Mouse (Mus musculus) liver, embryonic 13.5 days (tissue): ENCODE data around the gene Amhr2. TPM values are rescaled to one million over a fixed set of nuclear protein-coding genes. Genes with fewer than 3 reads are reported as not detected.

ENCODE experiments used
- ATAC-seq: fragments of 200-750 bp; cut with Nextera tagmentation; 2 replicates; pipeline ENCODE4 v1.8.0; 2017; ENCODE audit warnings: low read depth, mild to moderate bottlenecking, moderate number of reproducible peaks, moderate library complexity
- DNase-seq: peaks from one replicate; pipeline ENCODE4 v3.0.0; 2022
- H3K27ac ChIP-seq: fragments of 300-500 bp; sonication (generic); 2 replicates; pipeline ENCODE4 v1.5.1; 2015; ENCODE audit warnings: moderate library complexity, mild to moderate bottlenecking, inconsistent platforms
- H3K27me3 ChIP-seq: fragments of 300-500 bp; sonication (generic); 2 replicates; pipeline ENCODE4 v1.6.1; 2015; ENCODE audit warnings: mild to moderate bottlenecking, inconsistent platforms
- H3K36me3 ChIP-seq: fragments of 300-500 bp; sonication (generic); 2 replicates; pipeline ENCODE4 v1.6.1; 2015; ENCODE audit warnings: mild to moderate bottlenecking, inconsistent platforms
- H3K4me1 ChIP-seq: fragments of 300-500 bp; sonication (generic); replicated peaks from 2 replicates; pipeline ENCODE4 v1.6.1; 2015; ENCODE audit warnings: inconsistent platforms
- H3K4me2 ChIP-seq: fragments of 300-500 bp; sonication (generic); 2 replicates; pipeline ENCODE4 v1.6.1; 2015; ENCODE audit warnings: inconsistent platforms, mild to moderate bottlenecking, moderate library complexity
- H3K4me3 ChIP-seq: fragments of 300-500 bp; sonication (generic); replicated peaks from 2 replicates; pipeline ENCODE4 v1.5.1; 2015; ENCODE audit warnings: mild to moderate bottlenecking, inconsistent platforms
- H3K9ac ChIP-seq: fragments of 300-500 bp; sonication (generic); 2 replicates; pipeline ENCODE4 v1.6.1; 2015; ENCODE audit warnings: mild to moderate bottlenecking, inconsistent platforms
- H3K9me3 ChIP-seq: fragments of 300-500 bp; sonication (generic); replicated peaks from 2 replicates; pipeline ENCODE4 v1.6.1; 2016; ENCODE audit warnings: inconsistent platforms
- WGBS: fragments of 180-500 bp; shearing (Covaris S2); methylation state at CpG from one replicate; pipeline ENCODE4 v1.1.7; 2015; ENCODE audit not compliant: insufficient replicate concordance; 5-methylcytosine and 5-hydroxymethylcytosine counted together
- polyA plus RNA-seq: library from polyadenylated mRNA; unstranded; fragments of >200 nt; fragmentation: Nextera tagmentation; extraction: Ambion mirVana; gene quantifications from 2 replicates; pipeline ENCODE4 v1.2.1, GENCODE M21; 2015

Amhr2 gene
- polyA plus RNA-seq, 1 experiment from 2014 or later, result 0.14 TPM

DNA sequence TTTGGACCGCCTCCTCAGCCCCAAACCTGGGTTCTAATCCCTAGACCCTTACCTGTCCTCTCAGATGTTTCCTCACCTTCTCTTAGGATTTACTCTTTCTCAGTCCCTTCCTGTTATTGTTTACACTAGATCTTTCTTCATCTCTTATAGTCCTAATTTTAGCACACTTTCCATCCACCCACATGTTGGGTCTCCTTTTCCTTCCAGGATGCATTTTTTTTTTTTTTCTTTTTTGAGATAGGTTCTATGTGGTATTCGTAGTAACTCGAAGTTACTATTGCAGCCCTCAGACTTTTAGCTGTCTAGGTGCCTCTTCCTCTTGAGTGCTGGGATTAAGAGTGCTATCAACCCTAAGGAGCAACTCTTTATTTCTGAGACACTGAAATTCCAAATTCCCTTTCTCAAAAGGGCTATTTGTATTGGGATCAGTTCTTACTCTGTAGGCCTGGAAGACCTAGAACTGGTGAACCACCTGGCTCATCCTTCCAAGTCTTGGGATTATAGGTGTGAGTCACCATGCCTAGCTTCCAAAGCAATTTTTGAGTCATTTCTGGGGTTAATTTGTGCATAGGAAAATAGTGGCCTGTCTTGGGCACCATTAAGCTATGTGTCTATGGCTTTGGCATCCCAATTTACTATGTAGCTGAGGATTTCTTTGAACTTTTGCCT, 38.1 kb upstream of the Amhr2 start:
- Histone ChIP-seq H3K4me3 (peak overlapping the region; percentile 86), H3K36me3 (peaks cover 45% of the 10 kb centered on the region), H3K9ac (peak overlapping the region; percentile 90), H3K9me3 (no peaks in the 10 kb centered on the region), H3K27ac (peak overlapping the region; percentile 95), H3K4me2 (peak overlapping the region; percentile 65), H3K4me1 (peaks cover 64% of the 10 kb centered on the region), H3K27me3 (no peaks in the 10 kb centered on the region)
- ATAC-seq, result no peak
- DNase-seq, result no peak
- 4% methylated on average over 3 of the region's 3 CpGs for WGBS

DNA sequence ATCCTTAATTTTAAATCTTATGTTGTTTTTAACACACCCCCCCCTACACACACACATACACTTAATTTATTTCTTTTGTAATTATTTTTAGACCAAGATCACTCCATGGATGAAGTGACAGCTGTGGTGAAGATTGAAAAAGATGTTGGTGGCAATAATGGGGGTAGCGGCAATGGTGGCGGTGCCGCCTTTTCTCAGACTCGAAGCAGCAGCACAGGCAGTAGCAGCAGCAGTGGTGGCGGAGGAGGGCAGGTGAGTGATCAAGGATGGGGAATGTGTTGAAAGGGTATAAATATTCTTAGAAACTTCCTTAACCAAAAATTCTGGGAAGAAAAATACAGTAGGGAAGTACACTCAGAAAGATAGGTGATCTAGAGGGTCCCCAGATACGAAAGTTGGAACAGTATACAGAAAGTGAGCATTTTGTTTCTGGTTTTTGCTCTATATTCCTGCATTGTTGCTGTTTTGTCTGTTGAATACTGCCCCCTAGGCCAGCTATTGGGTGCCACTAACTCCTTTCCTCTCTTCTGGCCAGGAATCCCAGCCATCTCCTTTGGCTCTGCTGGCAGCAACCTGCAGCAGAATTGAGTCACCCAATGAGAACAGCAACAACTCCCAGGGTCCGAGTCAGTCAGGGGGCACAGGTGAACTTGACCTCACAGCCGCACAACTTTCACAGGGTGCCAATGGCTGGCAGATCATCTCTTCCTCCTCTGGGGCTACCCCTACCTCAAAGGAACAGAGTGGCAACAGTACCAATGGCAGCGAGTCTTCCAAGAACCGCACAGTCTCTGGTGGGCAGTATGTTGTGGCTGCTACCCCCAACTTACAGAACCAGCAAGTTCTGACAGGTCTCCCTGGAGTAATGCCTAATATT, 37.2 kb upstream of the Amhr2 start:
- Histone ChIP-seq H3K4me2 (peak overlapping the region; percentile 65), H3K27me3 (no peaks in the 10 kb centered on the region), H3K4me3 (peak overlapping the region; percentile 86; the same call in 1 of the 2 replicates), H3K27ac (peak overlapping the region; percentile 10; the same call in 1 of the 2 replicates), H3K9me3 (no peaks in the 10 kb centered on the region), H3K9ac (peak overlapping the region; percentile 90; the same call in 1 of the 2 replicates), H3K36me3 (peaks cover 54% of the 10 kb centered on the region), H3K4me1 (peaks cover 65% of the 10 kb centered on the region)
- ATAC-seq (no peak), DNase-seq (no peak)
- 92% methylated on average over 10 of the region's 10 CpGs for WGBS

DNA sequence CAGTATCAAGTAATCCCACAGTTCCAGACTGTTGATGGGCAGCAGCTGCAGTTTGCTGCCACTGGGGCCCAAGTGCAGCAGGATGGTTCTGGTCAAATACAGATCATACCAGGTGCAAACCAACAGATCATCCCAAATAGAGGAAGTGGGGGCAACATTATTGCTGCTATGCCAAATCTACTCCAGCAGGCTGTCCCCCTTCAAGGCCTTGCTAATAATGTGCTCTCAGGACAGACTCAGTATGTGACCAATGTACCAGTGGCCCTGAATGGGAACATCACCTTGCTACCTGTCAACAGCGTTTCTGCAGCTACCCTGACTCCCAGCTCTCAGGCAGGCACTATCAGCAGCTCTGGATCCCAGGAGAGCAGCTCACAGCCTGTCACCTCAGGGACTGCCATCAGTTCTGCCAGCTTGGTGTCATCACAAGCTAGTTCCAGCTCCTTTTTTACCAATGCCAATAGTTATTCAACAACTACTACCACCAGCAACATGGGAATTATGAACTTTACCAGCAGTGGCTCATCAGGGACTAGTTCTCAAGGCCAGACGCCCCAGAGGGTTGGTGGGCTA, 36.5 kb upstream of the Amhr2 start:
- ATAC-seq (no peak), DNase-seq (no peak)
- H3K4me3 ChIP-seq, result no peak overlapping the region
- no peaks in the 10 kb centered on the region for H3K9me3 ChIP-seq
- peak overlapping the region; percentile 35 for H3K9ac ChIP-seq
- WGBS, result 72% methylated on average over 2 of the region's 2 CpGs
- H3K36me3 ChIP-seq, result peaks cover 60% of the 10 kb centered on the region
- H3K27me3 ChIP-seq, result no peaks in the 10 kb centered on the region
- peak overlapping the region; percentile 38 for H3K4me2 ChIP-seq
- peak overlapping the region; percentile 48; the same call in 1 of the 2 replicates for H3K27ac ChIP-seq
- peaks cover 68% of the 10 kb centered on the region for H3K4me1 ChIP-seq

DNA sequence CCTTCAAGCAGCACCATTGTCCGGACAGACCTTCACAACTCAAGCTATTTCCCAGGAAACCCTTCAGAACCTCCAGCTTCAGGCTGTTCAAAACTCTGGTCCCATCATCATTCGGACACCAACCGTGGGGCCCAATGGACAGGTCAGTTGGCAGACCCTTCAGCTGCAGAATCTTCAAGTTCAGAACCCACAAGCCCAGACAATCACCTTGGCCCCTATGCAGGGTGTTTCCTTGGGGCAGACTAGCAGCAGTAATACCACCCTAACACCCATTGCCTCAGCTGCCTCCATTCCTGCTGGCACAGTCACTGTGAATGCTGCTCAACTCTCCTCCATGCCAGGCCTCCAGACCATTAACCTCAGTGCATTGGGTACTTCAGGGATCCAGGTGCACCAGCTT, 35.9 kb upstream of the Amhr2 start:
- peak overlapping the region; percentile 48 for H3K27ac ChIP-seq
- H3K4me3 ChIP-seq, result peak overlapping the region; percentile 20; the same call in 1 of the 2 replicates
- ATAC-seq (no peak), DNase-seq (no peak)
- H3K4me1 ChIP-seq, result peaks cover 64% of the 10 kb centered on the region
- H3K36me3 ChIP-seq, result peaks cover 65% of the 10 kb centered on the region
- H3K9me3 ChIP-seq, result no peaks in the 10 kb centered on the region
- peak overlapping the region; percentile 38 for H3K4me2 ChIP-seq
- no peaks in the 10 kb centered on the region for H3K27me3 ChIP-seq
- peak overlapping the region; percentile 35 for H3K9ac ChIP-seq
- 91% methylated on average over 3 of the region's 3 CpGs for WGBS

DNA sequence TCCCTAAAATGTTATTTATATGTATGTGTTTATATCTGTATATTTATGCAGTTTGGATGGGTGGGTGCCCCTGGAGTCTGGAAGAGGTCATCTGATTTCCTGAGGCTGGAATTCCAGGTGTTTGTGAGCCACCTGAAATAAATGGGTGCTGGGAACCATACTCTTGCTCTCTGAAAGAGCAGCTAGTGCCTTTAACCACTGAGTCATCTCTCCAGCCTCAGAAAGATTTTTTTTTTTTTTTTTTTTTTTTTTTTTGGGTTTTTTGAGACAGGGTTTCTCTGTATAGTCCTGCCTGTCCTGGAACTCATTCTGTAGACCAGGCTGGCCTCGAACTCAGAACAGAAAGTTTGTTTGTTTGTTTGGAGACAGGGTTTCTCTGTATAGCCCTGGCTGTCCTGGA, 34.1 kb upstream of the Amhr2 start:
- Histone ChIP-seq H3K4me3 (0 out of 2 replicates have a peak overlapping the region, but pooled peaks have one; percentile 20), H3K4me2 (peak overlapping the region; percentile 38), H3K27ac (no peak overlapping the region), H3K9ac (0 out of 2 replicates have a peak overlapping the region, but pooled peaks have one; percentile 4), H3K36me3 (peaks cover 71% of the 10 kb centered on the region), H3K27me3 (no peaks in the 10 kb centered on the region), H3K9me3 (no peaks in the 10 kb centered on the region), H3K4me1 (peaks cover 58% of the 10 kb centered on the region)
- ATAC-seq, result no peak
- 89% methylated on average over 1 of the region's 1 CpGs for WGBS
- DNase-seq, result no peak

GRCm38 (mm10) chr15:102413687-102414086, 31.5 kb upstream of the Amhr2 start:
- Histone ChIP-seq H3K4me1 (peaks cover 40% of the 10 kb centered on the region), H3K27ac (no peak overlapping the region), H3K4me3 (no peak overlapping the region), H3K27me3 (no peaks in the 10 kb centered on the region), H3K36me3 (peaks cover 74% of the 10 kb centered on the region), H3K9me3 (no peaks in the 10 kb centered on the region), H3K9ac (no peak overlapping the region), H3K4me2 (no peak overlapping the region)
- ATAC-seq (no peak), DNase-seq (no peak)

DNA sequence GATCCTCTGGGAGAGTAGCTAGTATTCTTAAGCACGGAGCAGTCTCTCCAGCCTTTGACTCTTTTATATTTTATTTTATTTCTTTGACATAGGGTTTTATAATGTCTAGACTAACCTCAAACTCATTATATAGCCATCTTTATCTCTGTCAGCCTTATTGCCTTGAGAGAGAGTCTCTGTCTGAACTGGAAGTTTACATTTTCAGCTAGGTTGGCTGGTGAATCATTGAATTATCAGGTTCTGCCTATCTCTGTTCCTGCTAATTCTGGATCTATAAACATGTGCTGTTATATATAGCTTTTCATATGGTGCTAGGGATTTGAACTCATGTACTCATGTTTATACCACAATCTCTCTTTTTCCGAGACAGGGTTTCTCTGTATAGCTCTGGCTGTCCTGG, 27.6 kb upstream of the Amhr2 start:
- H3K27me3 ChIP-seq, result no peaks in the 10 kb centered on the region
- ATAC-seq (no peak), DNase-seq (no peak)
- H3K9ac ChIP-seq, result no peak overlapping the region
- peaks cover 52% of the 10 kb centered on the region for H3K36me3 ChIP-seq
- WGBS, result 89% methylated on average over 2 of the region's 2 CpGs
- no peak overlapping the region for H3K27ac ChIP-seq
- no peaks in the 10 kb centered on the region for H3K9me3 ChIP-seq
- no peak overlapping the region for H3K4me3 ChIP-seq
- H3K4me1 ChIP-seq, result peaks cover 8% of the 10 kb centered on the region
- no peak overlapping the region for H3K4me2 ChIP-seq

GRCm38 (mm10) chr15:102420986-102421385, 24.2 kb upstream of the Amhr2 start:
- ATAC-seq, result no peak
- no peak for DNase-seq
- H3K4me1 ChIP-seq, result 0 out of 2 replicates have a peak, but pooled peaks cover 4% of the 10 kb centered on the region
- no peak overlapping the region for H3K27ac ChIP-seq
- H3K4me2 ChIP-seq, result no peak overlapping the region
- no peaks in the 10 kb centered on the region for H3K27me3 ChIP-seq
- 33% methylated on average over 1 of the region's 1 CpGs for WGBS
- H3K36me3 ChIP-seq, result peaks cover 61% of the 10 kb centered on the region
- H3K9ac ChIP-seq, result no peak overlapping the region
- H3K9me3 ChIP-seq, result no peaks in the 10 kb centered on the region
- H3K4me3 ChIP-seq, result no peak overlapping the region

DNA sequence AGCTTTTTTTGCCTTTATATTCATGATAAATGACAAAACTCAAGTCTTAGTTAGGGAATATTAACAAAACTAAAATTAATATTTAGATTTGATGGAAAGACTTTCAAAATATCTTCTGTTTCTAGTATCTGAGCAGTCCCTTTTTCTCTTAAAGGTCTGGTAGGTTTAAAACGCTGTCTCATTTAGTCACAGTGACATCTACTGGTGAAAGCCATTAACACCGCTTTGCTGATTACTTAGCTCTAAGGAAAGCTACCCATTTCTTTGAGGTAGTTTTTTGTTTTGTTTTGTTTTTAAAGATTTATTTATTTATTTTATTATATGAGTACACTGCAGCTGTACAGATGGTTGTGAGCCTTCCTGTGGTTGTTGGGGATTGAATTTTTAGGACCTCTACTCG, 23.7 kb upstream of the Amhr2 start:
- no peak overlapping the region for H3K9ac ChIP-seq
- 0 out of 2 replicates have a peak, but pooled peaks cover 4% of the 10 kb centered on the region for H3K4me1 ChIP-seq
- H3K36me3 ChIP-seq, result peaks cover 63% of the 10 kb centered on the region
- DNase-seq (no peak), ATAC-seq (no peak)
- H3K27me3 ChIP-seq, result no peaks in the 10 kb centered on the region
- H3K9me3 ChIP-seq, result no peaks in the 10 kb centered on the region
- no peak overlapping the region for H3K4me3 ChIP-seq
- no peak overlapping the region for H3K27ac ChIP-seq
- WGBS, result 60% methylated on average over 3 of the region's 3 CpGs
- no peak overlapping the region for H3K4me2 ChIP-seq

DNA sequence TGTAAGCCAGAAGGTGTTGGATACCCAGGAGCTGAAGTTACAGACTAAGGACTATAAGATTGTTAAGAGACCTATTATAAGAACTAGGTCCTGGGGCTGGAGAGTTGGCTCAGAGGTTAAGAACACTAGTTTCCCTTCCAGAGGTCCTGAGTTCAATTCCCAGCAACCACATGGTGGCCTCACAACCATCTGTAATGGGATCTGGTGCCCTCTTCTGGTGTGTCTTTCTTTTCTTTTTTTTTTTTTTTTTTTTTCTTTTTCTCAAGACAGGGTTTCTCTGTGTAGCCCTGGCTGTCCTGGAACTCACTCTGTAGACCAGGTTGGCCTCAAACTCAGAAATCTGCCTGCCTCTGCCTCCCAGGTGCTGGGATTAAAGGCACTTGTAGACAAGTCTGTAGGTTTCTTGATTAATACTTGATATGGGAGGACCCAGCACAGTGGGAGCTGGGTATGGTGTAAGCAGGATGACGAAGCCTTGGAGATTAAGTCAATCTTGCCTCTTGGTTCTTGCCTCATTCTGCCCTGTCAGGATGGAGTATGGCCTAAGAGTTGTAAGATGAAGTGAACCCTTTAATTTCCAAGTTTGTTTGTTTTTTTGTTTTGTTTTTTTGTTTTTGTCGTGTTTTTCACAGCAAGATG, 21.4 kb upstream of the Amhr2 start:
- H3K4me1 ChIP-seq, result 0 out of 2 replicates have a peak, but pooled peaks cover 4% of the 10 kb centered on the region
- H3K9me3 ChIP-seq, result no peaks in the 10 kb centered on the region
- H3K36me3 ChIP-seq, result peaks cover 72% of the 10 kb centered on the region
- no peak overlapping the region for H3K9ac ChIP-seq
- no peak overlapping the region for H3K27ac ChIP-seq
- no peak overlapping the region for H3K4me2 ChIP-seq
- ATAC-seq, result no peak
- WGBS, result 79% methylated on average over 2 of the region's 2 CpGs
- no peak for DNase-seq
- no peak overlapping the region for H3K4me3 ChIP-seq
- no peaks in the 10 kb centered on the region for H3K27me3 ChIP-seq

GRCm38 (mm10) chr15:102424657-102425056, 20.5 kb upstream of the Amhr2 start:
- H3K27me3 ChIP-seq, result no peaks in the 10 kb centered on the region
- H3K9me3 ChIP-seq, result no peaks in the 10 kb centered on the region
- 80% methylated on average over 2 of the region's 2 CpGs for WGBS
- no peak overlapping the region for H3K4me3 ChIP-seq
- H3K4me1 ChIP-seq, result no peaks in the 10 kb centered on the region
- H3K9ac ChIP-seq, result no peak overlapping the region
- no peak overlapping the region for H3K4me2 ChIP-seq
- DNase-seq (no peak), ATAC-seq (no peak)
- H3K27ac ChIP-seq, result no peak overlapping the region
- peaks cover 72% of the 10 kb centered on the region for H3K36me3 ChIP-seq
